Mouse (Mus musculus): ENCODE measurements at regions not wholly inside any gene's neighbourhood (a gene's known extent, or its start where the extent isn't known, plus 50 kb on each side); places are given as distances from the start of the nearest gene placed in this dataset.

DNA sequence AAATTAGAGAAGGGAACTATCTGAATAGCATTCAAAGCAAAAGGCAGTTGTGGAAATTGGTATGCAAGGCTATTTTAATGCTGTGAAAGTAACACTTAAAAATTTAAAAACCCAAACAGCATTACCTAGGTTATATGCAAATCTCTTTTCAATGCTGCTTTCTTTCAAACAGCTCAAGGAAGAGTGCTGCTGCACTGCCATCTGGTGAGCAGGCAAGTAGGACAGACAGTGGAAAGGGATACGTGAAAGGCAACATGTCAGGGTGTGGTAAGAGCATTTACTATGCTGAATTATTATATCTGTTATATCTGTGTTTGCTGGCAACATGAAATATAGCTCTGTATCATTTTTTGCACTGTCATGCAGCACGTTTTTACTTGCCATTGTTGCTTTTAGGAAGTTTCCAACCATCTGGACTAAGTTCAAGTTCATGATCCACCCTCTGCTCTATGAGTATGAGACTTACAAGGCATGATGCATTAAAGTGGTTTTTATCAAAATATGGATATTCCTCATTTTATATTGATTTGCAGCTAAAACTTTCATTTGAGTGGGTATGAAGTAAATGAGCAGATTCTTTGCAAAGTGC is 1223.0 kb downstream of the Dnajb9 start:
- DNase-seq (ENCODE audit: low read depth) = no peak

DNA sequence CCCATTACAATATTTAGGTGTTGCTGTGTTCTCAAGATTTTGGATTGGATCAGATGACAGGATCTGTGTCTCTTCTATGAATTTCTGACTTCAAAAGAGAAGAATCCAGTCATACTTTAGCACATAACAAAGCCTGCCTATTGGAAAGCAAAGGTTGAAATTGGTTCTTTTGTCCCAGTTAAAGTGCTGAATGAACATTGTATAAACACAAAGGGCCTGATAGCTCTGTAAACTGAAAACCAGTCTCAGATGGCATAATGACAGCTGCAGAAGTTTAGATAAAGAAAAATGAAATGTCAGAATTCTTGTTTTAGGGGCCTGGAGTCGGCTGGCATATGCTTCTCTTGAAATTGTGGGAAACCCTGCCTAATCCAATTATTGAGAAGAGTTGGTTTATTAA is 1223.6 kb downstream of the Dnajb9 start:
- DNase-seq (ENCODE audit: low read depth) = no peak

DNA sequence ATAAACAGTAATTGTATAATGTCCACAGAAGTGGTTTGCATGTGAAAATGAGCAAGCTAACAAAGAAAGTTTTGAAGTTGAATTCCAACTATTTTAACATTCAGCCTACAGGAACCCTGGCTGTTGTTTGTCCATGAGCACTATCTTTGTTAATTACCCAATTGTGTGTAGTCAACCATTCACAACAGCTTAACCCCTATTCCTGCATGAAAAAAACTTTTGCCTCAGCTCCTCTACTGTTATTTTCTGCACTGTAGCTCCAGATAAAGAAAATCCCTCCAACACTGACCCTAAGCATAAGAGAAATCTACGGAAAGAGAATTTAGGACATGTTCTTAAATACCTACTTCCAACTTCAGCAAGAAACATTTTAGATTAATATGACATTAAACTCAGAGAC is 1224.0 kb downstream of the Dnajb9 start:
- DNase-seq (ENCODE audit: low read depth) = no peak

DNA sequence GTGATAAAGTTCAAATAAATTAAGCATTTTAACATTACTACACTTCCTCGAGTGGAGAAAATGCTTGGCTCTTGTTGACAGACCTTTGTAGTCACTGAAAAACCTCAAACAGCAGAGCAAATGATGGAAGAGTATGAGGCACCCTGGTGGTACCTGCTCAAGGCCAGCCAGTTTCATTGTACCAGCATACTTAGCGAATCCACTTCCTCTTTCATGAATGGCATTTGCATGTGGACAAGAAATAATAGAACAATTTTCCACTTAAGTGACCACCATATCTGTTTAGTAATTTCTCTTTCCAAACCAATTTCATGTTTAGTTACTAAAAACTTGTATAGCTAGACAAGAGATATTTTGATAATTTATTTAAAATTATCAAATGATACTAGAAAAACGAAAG is 1231.3 kb downstream of the Dnajb9 start:
- DNase-seq (ENCODE audit: low read depth) = no peak

DNA sequence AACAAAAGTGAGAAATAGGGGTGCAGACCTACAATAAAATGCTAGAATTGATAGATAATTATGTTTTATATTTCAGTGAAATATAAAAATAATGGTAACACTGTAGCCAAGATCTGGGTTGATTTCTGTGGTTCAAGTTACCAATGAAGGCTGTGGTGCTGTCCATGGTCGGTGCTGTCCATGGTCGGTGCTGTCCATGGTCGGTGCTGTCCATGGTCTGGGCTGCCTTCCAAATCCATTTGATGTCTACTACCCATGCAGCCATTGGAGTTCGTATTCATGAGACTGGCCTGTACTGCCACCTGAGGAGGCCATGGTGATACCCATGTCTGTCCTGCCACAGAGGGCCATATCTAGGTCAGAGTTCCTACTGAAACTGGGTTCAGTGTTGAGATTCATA is 1237.4 kb downstream of the Dnajb9 start:
- DNase-seq (ENCODE audit: low read depth) = peak; percentile 15

DNA sequence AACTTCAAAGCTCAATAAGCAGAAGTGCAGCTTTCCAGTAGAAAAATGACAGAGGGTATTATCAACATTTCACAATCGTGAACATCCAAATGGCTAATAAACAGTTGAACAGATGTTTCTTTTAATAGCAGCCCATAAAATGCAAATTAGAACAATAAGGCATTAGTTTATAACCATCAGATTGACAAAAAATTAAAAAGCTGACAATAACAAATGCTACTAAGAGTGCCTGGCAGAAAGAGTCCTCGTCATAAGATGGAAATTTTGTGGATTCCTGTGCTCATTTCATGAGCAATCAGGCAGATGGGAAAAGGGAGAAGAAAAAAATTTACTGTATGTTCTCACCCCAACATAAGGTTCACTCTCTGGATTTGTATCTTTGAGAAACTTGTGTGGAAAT is 1248.6 kb downstream of the Dnajb9 start:
- DNase-seq (ENCODE audit: low read depth) = no peak

DNA sequence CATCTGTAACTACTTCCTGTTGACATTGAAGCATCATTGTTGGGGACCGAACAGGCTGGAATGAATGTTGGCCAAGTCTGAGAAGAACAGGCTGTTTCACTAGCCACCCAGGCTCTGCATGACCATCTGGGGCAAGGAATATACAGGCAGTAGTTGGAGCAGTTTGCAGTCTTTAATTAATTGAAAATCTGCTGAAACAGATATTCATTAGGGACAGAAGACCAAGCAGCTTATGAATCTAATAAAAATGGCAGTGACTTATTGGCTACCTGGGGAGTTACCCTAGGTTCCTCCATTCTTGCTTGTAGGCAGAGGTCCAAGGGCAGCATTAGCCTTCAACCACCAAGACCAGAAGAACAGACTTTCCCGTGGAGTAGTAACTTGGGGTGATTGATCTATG is 1262.2 kb downstream of the Dnajb9 start:
- DNase-seq (ENCODE audit: low read depth) = no peak

DNA sequence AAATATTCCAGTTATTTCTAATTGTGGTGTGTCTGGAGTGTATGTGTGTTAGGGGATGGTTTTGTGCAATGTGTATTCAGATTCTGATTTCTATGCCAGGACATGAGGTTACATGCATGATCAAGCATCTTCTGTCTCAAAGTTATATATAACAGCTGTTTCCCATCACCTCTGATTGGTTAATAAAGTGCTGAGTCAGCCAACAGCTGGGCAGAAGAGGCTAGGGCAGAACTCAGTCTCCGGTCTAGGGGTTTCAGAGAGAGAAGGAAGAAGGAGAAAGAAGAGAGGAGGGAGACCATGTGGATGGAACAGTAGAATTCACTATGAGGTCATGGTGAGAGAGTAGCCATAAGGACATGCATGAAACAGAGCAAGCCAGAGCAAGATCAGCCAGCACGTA is 1295.8 kb downstream of the Dnajb9 start:
- no peak for DNase-seq (ENCODE audit: low read depth)

Data from 416B (cell line).